Mouse (Mus musculus) heart, adult 8-10 months (tissue): Measurements from ENCODE around the gene Gm20388. TPM values are rescaled to one million over a fixed set of nuclear protein-coding genes. Genes with fewer than 3 reads are reported as not detected.
A peak's percentile ranks its signal among the peaks of the same experiment; 100 is the strongest.

Source experiments
- DNase-seq: peaks from one replicate; pipeline ENCODE4 v3.0.0; 2022; ENCODE audit warnings: low spot score
- total RNA-seq, 4 experiments: library from RNA; stranded (reverse); gene quantifications; 2 replicates each; pipeline ENCODE4 v1.2.4; 2022

Gm20388 gene
- total RNA-seq, 4 experiments from 2014 or later = 4.2 to 6.7 TPM; not detected in 2

- peak; percentile 80 for DNase-seq
Observed at GRCm38 (mm10) chr8:120289698-120290181, 379.1 kb downstream of the Gm20388 start.

- no peak for DNase-seq
Observed at GRCm38 (mm10) chr8:120290614-120291013, 380.0 kb downstream of the Gm20388 start.

GRCm38 (mm10) chr8:120291650-120292049 lies 381.0 kb downstream of the Gm20388 start:
- no peak for DNase-seq

- DNase-seq = no peak
Observed at GRCm38 (mm10) chr8:120292316-120293107, 381.9 kb downstream of the Gm20388 start.

- DNase-seq = no peak
Observed at GRCm38 (mm10) chr8:120293421-120294357, 383.0 kb downstream of the Gm20388 start.

- DNase-seq = no peak
Observed at GRCm38 (mm10) chr8:120294982-120295870, 384.6 kb downstream of the Gm20388 start.

- no peak for DNase-seq
Observed at GRCm38 (mm10) chr8:120297000-120297399, 386.4 kb downstream of the Gm20388 start.

- DNase-seq = no peak
Observed at GRCm38 (mm10) chr8:120298601-120299532, 388.2 kb downstream of the Gm20388 start.

- DNase-seq = peak; percentile 56
Observed at GRCm38 (mm10) chr8:120300601-120301141, 390.0 kb downstream of the Gm20388 start.

GRCm38 (mm10) chr8:120302941-120303675 lies 392.5 kb downstream of the Gm20388 start:
- DNase-seq = no peak

- no peak for DNase-seq
Observed at GRCm38 (mm10) chr8:120304097-120304496, 393.5 kb downstream of the Gm20388 start.

GRCm38 (mm10) chr8:120305800-120306385 lies 395.3 kb downstream of the Gm20388 start:
- DNase-seq = no peak

- no peak for DNase-seq
Observed at GRCm38 (mm10) chr8:120307103-120307502, 396.5 kb downstream of the Gm20388 start.

- no peak for DNase-seq
Observed at GRCm38 (mm10) chr8:120307528-120307927, 396.9 kb downstream of the Gm20388 start.

GRCm38 (mm10) chr8:120308131-120308530 lies 397.5 kb downstream of the Gm20388 start:
- no peak for DNase-seq

GRCm38 (mm10) chr8:120308553-120308952 lies 397.9 kb downstream of the Gm20388 start:
- DNase-seq = peak; percentile 50

GRCm38 (mm10) chr8:120309326-120309725 lies 398.7 kb downstream of the Gm20388 start:
- DNase-seq = peak; percentile 70

- no peak for DNase-seq
Observed at GRCm38 (mm10) chr8:120310063-120310462, 399.4 kb downstream of the Gm20388 start.

- DNase-seq = no peak
Observed at GRCm38 (mm10) chr8:120312452-120312851, 401.8 kb downstream of the Gm20388 start.
